Mouse (Mus musculus) layer of hippocampus, adult 9-11 months (tissue): ENCODE measurements around the gene Glg1.
A peak's percentile ranks its signal among the peaks of the same experiment; 100 is the strongest.
"Not testable (repeated sequence)": the region's sequence is repeated elsewhere in the genome, so short reads cannot be mapped to it uniquely, and the experiment has no call there.

Experiments used
- DNase-seq: peaks from one replicate; pipeline ENCODE4 v3.0.0; 2022

Glg1 gene

DNA sequence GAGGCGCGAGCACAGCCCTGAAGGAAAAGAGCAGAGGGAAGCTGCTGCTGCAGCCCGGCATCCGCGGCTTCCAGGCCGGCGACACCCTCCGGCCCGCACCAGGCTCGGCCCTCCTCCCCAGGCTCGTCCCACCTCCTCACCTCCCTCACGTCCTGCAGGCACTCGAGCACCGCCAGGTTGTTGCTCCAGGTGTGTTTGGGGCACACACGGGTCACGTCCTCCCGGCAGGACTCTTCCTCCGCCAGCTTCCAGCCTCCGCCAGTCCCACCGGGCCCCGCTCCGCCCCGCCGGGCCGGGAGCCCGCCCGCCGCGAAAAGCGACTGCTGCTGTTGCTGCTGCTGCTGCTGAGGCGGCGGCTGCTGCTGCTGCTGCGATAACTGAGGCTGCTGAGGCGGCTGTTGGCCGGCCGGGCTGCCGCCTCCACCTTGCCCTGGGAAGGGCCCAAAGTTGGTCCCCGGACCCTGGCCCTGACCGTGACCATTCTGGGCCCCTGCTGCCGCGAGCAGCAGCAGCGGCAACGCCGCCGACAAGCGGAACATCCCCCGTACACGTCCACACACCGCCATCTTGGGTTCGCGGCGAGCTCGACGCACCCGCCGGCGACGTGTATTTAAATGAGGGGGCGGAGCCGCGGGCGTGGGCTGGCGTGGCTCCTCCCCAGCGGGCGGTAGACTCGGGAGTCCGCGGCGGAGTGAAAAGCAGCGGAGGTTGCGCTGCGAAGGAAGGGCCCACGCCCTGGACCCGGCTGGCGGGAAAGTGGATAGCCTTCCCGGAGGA lies at the start of gene Glg1:
Gene Glg1, minus strand, starts transcription at position 586 of the 777 bp plus-strand sequence.
- DNase-seq, result peak; percentile 90

DNA sequence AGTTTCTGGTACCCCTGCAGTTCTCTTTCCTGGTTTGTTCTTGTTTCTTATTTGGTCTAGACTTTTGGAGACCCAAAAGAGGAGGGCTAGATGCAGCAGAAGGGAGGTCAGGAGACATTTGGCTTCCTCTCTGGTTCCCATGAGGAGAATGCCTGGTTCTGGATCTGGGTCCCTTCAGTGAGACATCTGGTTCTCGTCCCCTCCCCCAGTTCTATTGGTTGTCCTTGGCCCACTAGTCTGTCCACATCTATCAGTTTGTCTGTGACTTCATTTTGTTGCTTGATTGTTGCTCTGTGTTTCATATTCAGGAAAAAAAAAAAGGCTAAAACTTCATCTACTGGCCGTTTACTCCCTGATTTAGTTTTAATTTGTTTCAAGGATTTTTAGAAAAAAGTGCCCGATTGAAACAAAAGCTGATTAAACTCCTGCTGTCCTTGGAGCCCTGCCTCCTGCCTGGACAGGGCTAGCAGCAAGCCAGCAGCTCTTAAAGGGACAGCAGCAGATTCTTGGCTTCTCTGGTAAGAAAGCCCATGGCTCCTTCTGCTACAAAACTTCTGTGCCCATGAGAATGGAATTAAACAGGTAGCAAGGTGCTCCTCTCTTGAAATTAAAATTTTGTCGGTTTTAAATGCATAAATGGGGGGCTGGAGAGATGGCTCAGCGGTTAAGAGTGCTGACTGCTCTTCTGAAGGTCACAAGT lies 46.2 kb upstream of the Glg1 start:
- no peak for DNase-seq

DNA sequence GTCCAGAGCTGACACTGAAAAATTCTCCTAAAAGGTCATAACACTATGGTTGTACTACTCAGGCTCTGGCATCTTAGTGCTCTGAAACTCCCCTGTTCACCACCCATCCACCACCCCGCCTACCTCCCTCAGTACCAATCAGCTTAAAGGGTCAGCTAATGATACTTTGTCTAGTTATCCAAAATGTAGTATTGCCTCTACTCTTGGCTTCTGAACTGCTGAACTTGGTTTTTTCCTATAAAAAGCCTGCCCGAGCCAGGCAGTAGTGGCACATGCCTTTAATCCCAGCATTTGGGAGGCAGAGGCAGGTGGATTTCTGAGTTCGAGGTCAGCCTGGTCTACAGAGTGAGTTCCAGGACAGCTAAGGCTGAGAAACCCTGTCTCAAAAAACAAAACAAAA lies 45.3 kb upstream of the Glg1 start:
- no peak for DNase-seq

DNA sequence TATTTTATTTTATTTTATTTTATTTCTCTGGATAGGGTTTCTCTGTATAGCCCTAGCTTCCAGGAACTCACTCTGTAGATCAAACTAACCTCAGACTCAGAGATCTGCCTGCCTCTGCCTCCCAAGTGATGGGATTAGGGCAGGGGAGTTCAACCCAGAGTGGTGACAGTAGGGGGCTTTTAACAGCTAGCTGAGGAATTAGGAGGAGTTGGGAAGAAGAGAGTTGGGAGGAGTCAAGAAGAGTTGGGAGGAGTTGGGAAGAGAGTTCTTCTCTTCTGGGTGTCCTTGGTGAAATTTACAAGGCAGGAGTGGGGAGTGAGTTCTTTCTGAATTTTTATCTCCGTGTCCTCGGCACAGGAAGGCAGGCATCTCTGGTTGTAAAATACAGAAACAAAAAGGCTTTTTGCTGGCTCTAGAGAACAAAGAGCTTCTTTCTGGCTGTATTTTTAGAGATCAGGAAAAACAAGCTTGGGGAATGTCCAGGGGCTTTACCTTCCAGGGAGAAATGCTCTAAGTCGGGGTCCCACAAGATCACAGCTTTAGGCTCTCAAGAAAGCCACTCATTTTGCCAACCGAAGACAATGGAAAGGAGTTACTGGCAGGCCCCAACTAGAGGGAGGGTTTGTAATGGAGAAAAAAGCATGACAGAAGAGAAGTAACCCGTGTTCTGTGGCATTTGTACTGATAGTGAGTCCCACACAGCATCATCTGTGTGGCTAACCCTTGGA lies 44.2 kb upstream of the Glg1 start:
- not testable (repeated sequence) for DNase-seq

DNA sequence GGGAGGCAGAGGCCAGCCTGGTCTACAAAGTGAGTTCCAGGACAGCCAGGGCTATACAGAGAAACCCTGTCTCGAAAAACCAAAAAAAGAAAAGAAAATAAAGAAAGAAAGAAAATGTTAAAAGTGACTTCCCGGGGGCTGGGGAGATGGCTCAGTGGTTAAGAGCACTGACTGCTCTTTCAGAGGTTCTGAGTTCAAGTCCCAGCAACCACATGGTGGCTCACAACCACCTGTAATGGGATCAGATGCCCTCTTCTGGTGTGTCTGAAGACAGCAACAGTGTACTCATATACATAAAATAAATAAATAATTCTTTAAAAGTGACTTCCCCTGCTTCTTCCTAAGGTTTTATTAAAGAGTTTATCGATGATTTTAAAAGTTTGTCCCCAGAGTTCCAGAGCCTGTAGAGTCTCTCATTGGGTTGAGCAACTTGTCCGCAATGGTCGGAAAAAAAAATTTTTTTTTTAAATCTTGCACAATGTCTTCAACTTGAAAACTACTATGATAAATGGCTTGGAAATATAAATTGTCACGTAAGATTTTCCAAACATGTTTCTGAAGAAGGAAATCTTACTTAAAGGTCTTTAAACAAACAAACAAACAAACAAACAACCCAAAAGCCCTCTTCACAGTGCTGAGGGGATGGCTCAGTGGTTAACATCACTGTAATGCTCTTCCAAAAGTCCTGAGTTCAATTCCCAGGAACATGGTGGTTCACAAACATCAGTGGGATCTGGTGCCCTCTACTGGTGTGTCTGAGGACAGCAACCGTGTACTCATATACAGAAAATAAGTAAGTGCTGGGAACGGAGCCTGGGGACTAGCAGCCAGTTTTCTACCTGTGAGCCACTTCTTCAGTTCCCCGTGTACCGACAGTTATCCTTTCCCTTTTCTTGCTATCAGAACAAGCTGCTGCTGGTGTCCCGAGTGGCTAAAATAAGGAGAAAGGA lies 41.9 kb upstream of the Glg1 start:
- DNase-seq, result no peak

DNA sequence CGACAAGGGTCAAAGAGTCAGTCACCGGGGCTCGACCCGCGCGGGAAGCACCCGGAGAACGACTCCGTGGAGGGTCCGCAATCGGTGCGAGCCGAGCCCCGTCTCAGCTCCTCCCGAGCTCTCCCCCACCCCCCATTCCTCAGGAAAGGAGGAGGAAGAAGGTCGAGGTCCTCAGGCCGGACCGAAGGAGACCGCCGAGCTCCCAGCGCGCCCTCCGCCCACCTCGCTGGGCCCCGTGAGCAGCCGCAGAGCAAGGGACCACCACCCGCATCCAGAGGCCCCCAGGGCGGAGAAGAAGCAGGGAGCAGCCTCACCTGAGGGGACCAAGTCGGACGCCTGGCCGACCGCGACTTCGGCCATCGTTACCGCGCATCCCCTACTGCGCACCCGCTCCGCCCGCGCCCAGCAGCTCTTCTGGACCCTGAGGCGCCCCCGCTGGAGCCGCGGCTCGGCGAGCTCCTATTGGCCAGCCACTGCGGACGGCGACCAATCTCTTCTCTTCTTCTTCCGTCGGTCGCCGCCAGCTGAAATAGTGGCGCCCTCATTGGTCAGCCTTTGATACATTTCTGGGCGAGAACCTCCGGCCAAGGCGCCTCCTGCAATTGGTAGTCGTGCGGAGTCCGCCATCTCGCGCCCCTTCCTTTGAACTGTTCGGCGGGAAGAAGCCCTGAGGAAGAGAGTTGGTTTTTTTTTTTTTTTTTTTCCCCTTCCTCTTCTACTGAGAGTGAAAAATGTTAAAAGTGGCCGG lies 41.0 kb upstream of the Glg1 start, which contains the start of gene Rfwd3:
Gene Rfwd3, minus strand, starts transcription at position 402 of the 748 bp plus-strand sequence.
- DNase-seq, result peak; percentile 99

DNA sequence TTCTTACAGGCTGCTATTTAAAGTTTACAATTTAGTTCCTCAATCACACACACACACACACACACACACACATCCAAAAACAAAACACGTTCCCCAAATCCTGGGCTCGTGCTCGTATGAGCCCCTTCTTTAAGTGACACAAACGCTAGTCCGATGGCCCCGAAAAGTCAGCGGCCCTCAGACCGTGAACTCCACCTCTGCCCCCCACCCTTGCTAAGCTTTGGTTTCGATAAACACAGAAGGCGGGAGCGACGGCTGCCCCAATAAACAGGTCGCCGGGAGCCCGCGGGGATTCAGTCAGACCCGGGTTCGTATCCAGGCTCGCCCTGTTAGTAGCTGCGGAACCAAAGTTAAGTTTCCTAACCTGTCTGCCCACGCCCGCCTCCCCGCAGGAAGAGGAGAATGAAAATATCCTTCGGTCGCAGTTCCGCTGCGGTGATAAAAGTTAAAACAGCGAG lies 40.4 kb upstream of the Glg1 start:
- DNase-seq, result peak; percentile 25

DNA sequence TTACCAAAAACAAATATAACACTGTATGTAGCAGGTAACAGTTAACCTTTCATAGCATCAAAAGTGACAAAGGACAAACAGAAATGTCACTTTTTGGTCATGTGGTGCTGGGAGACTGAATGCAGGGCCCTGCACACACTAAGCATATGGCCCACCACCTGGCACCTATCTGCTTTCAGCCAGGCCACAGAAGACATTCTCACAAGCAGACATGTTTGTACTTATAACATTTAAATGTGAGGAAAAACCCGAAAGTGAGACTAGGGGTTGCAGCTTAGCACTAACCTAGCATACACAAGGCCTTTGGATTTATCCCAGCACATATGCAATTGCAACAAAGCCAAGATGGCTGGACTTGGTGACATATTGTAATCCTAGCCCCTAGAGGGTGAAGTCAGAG lies 39.0 kb upstream of the Glg1 start:
- DNase-seq, result no peak

DNA sequence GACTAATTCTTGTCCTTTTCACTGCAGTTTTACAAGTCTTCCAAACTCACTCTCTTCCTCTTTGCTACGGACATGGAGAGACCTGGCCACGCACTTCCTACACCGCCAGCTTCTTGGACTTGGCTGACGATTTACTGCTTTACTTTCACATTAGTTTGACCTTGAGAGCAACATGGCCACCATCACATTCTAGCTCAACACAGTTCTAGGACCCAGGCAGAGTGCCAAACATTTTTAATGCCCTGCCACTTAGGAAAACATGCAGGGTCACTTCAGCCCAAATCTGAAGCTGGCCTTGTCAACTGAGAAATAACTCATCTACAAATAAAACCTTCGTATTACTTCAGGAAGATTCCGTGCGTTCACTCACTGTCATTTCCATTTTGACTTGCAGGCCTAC lies 32.7 kb upstream of the Glg1 start:
- no peak for DNase-seq

DNA sequence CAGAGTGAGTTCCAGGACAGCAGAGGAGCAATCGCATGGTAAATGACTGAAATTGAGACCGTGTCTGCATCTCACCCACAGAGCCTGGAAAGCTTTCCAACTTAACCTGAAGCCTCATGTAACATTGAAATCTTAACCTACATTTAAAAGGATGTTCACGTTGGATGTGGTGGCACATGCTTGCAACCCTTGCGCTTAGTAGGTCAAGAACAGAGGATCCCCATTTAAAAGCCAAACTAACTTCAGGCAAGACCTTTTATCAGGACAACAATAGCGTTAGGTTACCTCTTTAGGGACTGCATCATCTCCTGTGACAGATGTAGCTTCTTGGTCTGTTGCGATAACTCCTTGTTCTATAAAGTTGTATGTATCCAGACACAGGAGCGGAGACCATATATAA lies 31.6 kb upstream of the Glg1 start:
- no peak for DNase-seq

DNA sequence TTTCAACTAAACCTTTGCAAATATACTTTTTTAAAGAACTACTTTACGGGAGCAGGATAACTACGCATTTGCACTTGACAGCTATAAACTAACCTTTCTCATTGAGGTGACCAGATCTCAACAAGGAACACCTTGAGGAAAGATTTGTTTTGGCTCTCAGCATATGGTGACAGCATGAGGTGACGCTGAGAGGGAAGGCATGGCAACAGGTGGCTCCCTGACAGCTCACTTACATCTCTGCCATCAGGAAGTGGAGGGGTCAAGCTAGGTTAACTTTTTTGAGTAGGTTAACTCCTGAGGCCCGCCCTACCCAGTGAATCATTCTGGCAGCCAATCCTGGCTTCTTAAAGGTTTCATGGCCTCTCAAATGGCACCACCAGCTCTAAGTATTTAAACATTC lies 26.6 kb upstream of the Glg1 start:
- DNase-seq, result no peak

DNA sequence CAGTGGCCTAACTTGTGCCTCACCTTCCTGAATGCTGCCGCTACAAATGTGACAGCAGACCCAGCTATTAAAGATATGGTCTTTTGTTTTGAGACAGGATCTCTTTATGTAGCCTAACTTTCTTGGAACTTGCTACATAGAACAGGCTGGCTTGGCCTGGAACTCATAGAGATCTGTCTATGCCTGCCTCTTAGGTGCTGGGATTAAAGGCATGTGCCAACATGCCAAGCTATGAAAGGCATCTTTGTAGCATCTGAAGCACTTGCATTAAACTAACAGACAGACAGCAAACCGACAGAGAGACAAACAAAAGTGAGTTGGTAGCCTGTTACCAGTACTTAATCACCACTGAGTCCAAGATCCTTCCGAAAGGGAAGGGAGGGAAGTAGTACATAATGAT lies 23.1 kb upstream of the Glg1 start:
- DNase-seq, result no peak

DNA sequence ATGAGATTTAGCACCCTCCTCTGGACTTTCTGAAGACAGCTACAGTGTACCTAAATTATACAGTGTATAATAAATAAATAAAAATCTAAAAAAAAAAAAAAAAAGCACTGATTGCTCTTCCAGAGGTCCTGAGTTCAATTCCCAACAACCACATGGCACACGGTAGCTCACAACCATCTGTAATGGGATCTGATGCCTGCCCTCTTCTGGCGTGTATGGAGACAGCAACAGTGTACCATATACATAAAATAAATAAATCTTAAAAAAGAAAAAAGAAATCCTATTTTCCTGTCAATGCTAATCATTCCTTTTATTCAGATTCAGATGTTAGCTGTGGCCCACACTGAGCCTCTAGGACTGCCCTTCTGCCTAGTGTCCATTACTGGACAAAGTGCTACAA lies 9.3 kb upstream of the Glg1 start:
- no peak for DNase-seq

DNA sequence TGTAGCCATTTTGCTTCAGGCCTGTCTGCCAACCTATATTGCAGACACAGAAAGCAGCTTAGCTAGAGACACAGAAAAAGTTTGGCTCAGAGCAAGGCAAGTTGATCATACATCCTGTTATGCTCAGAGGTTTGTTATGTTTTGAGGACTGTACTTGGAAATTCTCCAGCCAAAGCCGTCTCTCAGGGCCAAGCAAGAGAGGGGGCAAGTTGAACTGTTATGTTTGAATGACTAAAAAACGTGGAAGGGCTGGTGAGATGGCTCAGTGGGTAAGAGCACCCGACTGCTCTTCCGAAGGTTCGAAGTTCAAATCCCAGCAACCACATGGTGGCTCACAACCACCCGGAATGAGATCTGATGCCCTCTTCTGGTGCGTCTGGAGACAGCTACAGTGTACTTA lies 7.1 kb upstream of the Glg1 start:
- not testable (repeated sequence) for DNase-seq

DNA sequence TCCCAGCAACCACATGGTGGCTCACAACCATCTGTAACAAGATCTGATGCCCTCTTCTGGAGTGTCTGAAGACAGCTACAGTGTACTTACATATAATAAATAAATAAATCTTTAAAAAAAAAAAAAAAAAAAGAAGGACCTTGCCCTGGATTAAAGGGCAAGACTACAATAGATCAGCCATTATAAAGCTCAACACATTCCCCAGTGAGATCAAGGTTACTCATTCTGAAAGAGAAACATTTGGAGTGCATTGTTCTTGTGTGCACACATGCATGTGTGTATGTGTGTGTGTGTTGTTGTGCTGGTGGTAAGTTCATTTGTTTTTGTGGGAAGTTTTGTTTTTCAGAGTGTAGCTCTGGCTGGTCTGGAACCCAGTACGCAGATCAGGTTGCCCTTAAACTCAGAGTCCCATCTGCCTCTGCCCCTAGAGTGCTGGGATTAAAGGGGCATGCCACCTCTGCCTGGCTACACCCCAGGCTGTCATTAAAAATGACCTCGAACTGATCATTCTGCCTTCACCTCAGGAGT lies 5.7 kb upstream of the Glg1 start:
- DNase-seq, result no peak

DNA sequence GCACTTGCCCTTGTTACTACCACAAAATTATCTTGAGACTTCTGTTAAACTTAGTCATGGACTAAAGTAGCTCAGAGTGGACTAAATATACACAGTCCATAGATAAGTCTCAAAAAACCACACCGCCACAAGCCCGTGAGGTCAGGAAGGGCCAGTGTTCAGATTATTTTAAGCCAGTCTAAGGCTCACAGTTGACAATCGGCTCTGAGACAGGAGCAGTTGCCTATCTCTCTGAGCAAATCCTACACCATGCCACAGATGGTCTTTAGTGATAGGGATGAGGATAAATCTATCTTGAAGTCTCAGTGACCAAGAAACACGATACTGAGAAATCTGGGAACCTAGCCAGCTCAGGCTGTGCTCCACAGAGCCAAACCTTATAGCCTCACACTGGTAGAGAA lies 3.0 kb upstream of the Glg1 start:
- no peak for DNase-seq

DNA sequence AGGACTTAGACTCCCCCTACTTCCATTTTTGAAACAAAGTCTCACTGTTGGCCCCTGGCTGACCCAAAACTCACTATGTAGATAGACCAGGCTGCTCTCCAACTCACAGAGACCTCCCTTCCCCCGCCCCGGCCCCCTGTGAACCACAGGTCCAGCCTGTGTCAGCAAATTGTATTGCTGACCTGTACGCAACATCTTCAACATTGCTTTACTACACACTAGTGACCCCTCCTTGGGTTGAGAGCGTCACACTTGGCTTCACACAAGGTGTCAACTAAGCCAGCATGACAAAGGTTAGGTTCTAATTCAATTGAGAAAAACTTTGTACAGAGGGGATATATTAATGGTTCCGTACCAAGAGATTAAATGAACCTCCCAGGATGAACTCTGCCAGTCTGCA lies 1.2 kb upstream of the Glg1 start:
- DNase-seq, result no peak

DNA sequence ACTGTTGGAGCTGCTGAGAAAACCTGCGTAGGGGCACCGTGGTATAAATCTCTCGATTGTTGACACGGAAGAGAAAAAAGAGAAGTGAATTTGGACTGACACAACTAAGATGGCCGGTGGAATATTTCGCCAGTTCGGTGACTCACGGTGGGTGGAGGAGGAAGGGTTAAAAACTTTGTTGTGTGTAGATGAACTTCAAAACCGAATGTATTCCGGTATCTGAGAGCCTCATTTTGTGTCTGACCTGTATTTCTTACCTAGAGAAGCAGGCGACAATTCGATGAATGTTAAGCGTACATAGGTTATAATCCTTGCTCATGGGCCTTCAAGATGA lies 359 bp upstream of the Glg1 start:
- no peak for DNase-seq

DNA sequence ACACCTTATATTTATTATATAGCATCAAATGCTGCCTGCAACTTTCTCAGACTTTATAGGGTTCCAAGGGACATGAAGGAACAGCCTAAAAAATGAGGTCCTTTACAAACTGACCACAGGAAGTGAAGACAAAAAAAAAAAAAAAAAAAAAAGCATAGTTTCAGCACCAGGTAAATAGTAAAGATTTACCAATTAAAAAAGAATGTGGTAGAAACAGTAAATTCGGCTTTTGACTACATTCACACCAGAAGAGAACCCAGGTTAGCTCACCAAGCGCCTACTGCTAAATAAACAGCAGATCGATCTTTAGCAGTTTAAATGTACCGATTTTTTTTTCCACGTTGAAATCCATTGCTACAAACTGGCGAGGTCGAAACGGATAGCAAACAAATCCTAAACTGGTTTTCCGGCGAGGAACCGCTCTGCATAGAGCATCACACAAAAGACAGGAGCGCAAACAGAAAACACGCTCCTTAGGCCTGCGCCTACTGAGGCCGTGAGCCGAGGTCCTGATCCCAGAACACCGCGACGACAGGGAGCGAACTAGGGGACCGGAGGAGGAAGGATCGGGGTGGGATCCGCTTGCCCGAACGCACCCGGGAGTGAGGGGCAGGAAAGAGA lies 896 bp downstream of the Glg1 start:
- DNase-seq, result peak; percentile 6

DNA sequence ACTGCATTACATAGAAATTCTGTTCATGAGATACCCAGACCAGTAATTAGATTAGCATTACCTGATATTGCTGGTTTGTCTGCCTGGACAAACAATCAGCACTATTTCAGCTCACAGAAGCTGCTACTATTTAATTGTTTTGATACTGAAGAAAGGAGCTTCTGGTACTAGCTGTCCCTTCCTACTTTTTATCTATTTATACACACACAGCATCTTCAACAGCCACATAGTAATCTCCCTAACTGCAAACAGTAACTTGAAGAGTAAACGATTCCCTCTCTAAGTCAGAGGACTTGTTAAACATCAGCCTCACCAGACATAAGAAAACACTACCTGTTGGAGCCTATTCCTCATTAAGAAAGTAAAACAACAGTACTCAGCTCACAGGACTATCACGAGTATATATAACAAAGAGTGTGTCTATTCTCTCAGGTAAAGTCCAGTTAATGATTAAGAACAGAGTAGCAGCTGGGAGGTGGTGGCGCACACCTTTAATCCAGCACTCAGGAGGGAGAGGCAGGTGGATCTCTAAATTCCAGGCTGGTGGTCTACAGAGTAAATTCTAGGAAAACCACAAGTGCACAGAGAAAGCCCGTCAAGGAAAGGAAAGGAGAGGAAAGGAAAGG lies 6.4 kb downstream of the Glg1 start:
- DNase-seq, result no peak

DNA sequence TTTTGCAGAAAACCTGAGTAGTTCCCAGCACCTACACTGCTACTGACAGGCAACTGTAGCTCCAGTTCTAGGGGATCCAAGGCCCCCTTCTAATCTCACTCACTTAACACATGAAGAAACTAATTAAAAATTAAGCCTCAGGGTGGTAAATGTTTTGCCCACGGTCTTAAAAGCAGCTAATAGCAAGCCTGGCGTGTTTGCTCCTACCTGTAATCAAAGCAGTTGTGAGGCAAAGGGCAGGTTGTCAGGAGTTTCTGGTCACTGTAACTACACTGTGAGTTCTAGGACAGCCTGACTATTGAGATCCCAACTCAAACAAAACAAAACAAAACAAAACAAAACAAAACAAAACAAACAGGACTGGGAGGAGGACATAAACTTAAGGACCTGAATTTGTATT lies 8.9 kb downstream of the Glg1 start:
- DNase-seq, result no peak
